Mouse (Mus musculus) forebrain, embryonic 15.5 days (tissue): ENCODE data around the gene Wdr95. TPM values are rescaled to one million over a fixed set of nuclear protein-coding genes. Genes with fewer than 3 reads are reported as not detected.

Experiments used
- ATAC-seq: fragments of 200-750 bp; cut with Nextera tagmentation; replicated peaks from 2 replicates; pipeline ENCODE4 v1.8.0; 2017; ENCODE audit warnings: mild to moderate bottlenecking, moderate TSS enrichment, moderate library complexity
- H3K27ac ChIP-seq: fragments of 300-500 bp; sonication (generic); replicated peaks from 2 replicates; pipeline ENCODE4 v1.5.1; 2015; ENCODE audit warnings: mild to moderate bottlenecking, inconsistent platforms
- H3K27me3 ChIP-seq: fragments of 300-500 bp; sonication (generic); 2 replicates; pipeline ENCODE4 v1.6.1; 2015; ENCODE audit warnings: inconsistent platforms
- H3K36me3 ChIP-seq: fragments of 300-500 bp; sonication (generic); 2 replicates; pipeline ENCODE4 v1.6.1; 2015; ENCODE audit warnings: mild to moderate bottlenecking, inconsistent platforms
- H3K4me1 ChIP-seq: fragments of 300-500 bp; sonication (generic); 2 replicates; pipeline ENCODE4 v1.6.1; 2015; ENCODE audit warnings: inconsistent platforms
- H3K4me2 ChIP-seq: fragments of 300-500 bp; sonication (generic); replicated peaks from 2 replicates; pipeline ENCODE4 v1.6.1; 2015; ENCODE audit warnings: mild to moderate bottlenecking, inconsistent platforms
- H3K4me3 ChIP-seq: fragments of 300-500 bp; sonication (generic); 2 replicates; pipeline ENCODE4 v1.5.1; 2015; ENCODE audit warnings: mild to moderate bottlenecking, inconsistent platforms
- H3K9ac ChIP-seq: fragments of 300-500 bp; sonication (generic); replicated peaks from 2 replicates; pipeline ENCODE4 v1.6.1; 2015; ENCODE audit warnings: mild to moderate bottlenecking, inconsistent platforms
- H3K9me3 ChIP-seq: fragments of 300-500 bp; sonication (generic); 2 replicates; pipeline ENCODE4 v1.6.1; 2016; ENCODE audit warnings: inconsistent platforms
- WGBS: fragments of 180-500 bp; shearing (Covaris S2); methylation state at CpG from one replicate; pipeline ENCODE4 v1.1.7; 2015; ENCODE audit warnings: mixed read lengths; 5-methylcytosine and 5-hydroxymethylcytosine counted together
- polyA plus RNA-seq: library from polyadenylated mRNA; unstranded; fragments of >200 nt; fragmentation: Nextera tagmentation; extraction: Ambion mirVana; gene quantifications from 2 replicates; pipeline ENCODE4 v1.2.1, GENCODE M21; 2015

The Wdr95 gene
- 0.46 and 0.75 TPM in 2 replicates for polyA plus RNA-seq

- peak; percentile 62 for ATAC-seq
Observed at GRCm38 (mm10) chr5:149527999-149528729, at the start of gene Wdr95. Gene Wdr95 (plus strand): TSS chr5:149528679.

DNA sequence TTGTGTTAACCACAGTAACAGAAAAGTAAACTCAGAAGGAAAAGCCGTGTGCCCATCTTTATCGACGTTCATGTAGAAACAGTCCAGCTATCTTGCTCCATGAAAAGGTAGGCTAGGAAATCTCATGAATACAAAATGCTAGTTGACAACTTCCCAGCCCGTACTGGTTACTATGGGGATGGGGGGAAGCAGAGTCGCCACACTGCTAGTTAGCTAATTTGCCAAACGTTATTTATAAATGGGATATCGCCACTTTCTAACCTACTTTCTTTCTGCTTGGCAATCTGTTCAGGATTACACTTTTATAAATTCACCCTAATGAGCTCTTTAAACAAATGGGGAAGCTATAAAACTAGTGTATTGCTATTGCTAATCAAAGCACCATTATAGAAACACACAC, 46.6 kb upstream of the Wdr95 start:
- Histone ChIP-seq H3K4me2 (no peak overlapping the region), H3K9ac (no peak overlapping the region), H3K27ac (no peak overlapping the region), H3K27me3 (no peaks in the 10 kb centered on the region), H3K9me3 (no peaks in the 10 kb centered on the region), H3K4me1 (peaks cover 3% of the 10 kb centered on the region; the same call in 1 of the 2 replicates), H3K4me3 (no peak overlapping the region), H3K36me3 (no peaks in the 10 kb centered on the region)
- WGBS = 59% methylated on average over 7 of the region's 7 CpGs
- no peak for ATAC-seq

More at GRCm38 (mm10) chr5:149527999-149528729, at the start of gene Wdr95:
- Histone ChIP-seq H3K27ac (peak within 1 kb of the TSS; percentile 87), H3K4me2 (peak within 1 kb of the TSS; percentile 35), H3K9ac (peak within 1 kb of the TSS; percentile 21), H3K9me3 (no peaks in the 10 kb centered on the region), H3K36me3 (no peaks in the 10 kb centered on the region), H3K4me3 (peak within 1 kb of the TSS; percentile 15; the same call in 1 of the 2 replicates), H3K27me3 (no peaks in the 10 kb centered on the region), H3K4me1 (peaks cover 49% of the 10 kb centered on the region)
- WGBS = 5% methylated on average over 29 of the region's 29 CpGs

DNA sequence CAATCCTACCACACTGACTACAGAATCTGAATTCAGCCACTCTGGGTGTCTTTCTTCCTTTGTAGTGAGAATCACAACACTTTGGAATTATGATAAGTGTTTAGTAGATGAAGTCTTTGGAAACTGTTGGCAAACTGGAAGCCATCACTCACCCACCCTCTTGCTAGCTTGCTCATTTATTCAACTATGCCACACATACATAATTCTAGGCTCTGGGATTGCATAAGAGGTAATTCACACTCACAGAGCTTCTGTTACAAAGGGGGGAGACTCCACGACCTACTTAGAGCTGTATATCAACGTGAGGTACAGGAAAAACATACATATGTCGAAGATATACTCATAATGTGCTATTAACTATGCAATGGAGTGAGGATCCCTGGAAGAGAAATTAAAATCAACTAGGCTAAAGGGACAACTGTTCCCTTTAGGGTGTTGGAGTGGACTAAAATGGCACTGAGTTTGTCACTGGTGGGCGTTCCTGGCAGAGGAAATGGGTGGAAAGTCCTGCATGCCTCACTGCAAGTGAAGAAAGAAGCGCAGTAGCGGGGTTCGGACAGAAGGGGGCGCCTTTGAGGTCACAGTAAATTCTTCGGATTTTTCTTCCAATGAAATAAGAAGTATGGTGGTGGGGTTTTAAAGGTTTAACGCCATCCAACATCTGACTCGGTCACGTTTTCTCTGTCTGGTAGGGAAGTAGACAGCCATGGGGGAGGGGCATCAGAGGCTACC, 45.0 kb upstream of the Wdr95 start:
- no peak overlapping the region for H3K4me2 ChIP-seq
- no peaks in the 10 kb centered on the region for H3K36me3 ChIP-seq
- no peak overlapping the region for H3K4me3 ChIP-seq
- ATAC-seq = no peak
- WGBS = 69% methylated on average over 12 of the region's 12 CpGs
- H3K9me3 ChIP-seq = no peaks in the 10 kb centered on the region
- no peak overlapping the region for H3K27ac ChIP-seq
- H3K27me3 ChIP-seq = no peaks in the 10 kb centered on the region
- no peak overlapping the region for H3K9ac ChIP-seq
- H3K4me1 ChIP-seq = peaks cover 13% of the 10 kb centered on the region

DNA sequence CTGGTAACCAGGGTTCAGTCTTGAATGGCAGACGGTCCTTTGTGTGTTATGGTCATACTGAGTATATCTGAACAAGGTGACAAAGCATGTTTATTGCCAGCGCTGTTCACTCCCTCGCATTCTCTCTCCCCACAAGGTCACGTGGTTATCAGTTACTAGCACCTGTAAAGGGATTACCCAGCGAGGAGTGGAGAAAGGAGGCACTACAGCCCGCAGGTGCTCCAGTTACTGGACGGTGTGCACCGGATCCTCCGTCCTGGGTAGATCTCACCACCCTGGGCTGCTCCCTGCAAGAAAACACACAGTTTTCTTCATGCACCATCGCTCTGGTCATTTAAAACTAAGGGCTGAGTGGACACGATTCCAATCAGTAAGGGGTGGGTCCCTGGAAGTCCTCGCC, 44.2 kb upstream of the Wdr95 start:
- Histone ChIP-seq H3K4me1 (peaks cover 21% of the 10 kb centered on the region), H3K36me3 (no peaks in the 10 kb centered on the region), H3K9me3 (no peaks in the 10 kb centered on the region), H3K27me3 (no peaks in the 10 kb centered on the region), H3K4me3 (no peak overlapping the region), H3K4me2 (no peak overlapping the region), H3K9ac (no peak overlapping the region), H3K27ac (0 out of 2 replicates have a peak overlapping the region, but pooled peaks have one; percentile 0)
- no peak for ATAC-seq
- 82% methylated on average over 12 of the region's 12 CpGs for WGBS

- Histone ChIP-seq H3K9me3 (no peaks in the 10 kb centered on the region), H3K27ac (no peak overlapping the region), H3K4me1 (peaks cover 33% of the 10 kb centered on the region), H3K9ac (no peak overlapping the region), H3K4me2 (no peak overlapping the region), H3K36me3 (no peaks in the 10 kb centered on the region), H3K4me3 (no peak overlapping the region), H3K27me3 (no peaks in the 10 kb centered on the region)
- no peak for ATAC-seq
- whole genome bisulfite sequencing = 89% methylated on average over 6 of the region's 6 CpGs
Observed at GRCm38 (mm10) chr5:149485447-149485846, 43.0 kb upstream of the Wdr95 start.

DNA sequence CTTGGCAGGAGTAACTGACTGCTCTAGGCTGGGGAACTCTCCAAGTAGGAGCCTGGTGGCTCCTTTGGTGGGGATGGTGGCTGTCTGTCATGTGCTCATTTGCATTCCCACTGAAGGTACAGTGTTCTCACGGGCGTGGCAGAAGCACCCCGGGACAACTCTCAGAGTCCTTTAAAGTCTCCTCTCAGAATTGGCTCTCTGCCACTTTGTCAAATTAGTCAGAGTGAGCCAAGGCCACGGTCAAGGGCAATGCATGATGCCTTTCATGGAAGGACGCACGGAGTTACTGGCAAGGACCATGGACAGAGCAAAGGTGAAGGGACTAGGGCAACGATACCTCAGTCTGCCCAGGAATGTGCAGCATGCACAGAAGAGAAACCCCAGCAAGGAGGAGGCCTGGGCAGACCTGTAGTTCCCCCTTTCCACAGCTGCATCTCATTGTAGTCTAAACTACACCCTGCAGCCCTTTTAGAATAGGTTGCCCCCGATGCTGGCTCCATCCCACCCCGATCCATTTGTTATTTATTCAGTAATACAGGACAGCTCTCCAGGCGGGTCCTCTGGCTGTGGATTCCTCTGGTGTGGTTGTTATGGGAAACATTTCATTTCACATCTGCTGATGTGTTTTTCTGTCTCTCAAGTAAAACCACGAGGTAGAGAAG, 40.0 kb upstream of the Wdr95 start:
- Histone ChIP-seq H3K9me3 (no peaks in the 10 kb centered on the region), H3K4me3 (no peak overlapping the region), H3K9ac (peak overlapping the region; percentile 5; the same call in 1 of the 2 replicates), H3K4me1 (peaks cover 36% of the 10 kb centered on the region), H3K36me3 (no peaks in the 10 kb centered on the region), H3K27me3 (no peaks in the 10 kb centered on the region), H3K27ac (peak overlapping the region; percentile 96), H3K4me2 (peak overlapping the region; percentile 42)
- ATAC-seq = peak; percentile 64
- 4% methylated on average over 11 of the region's 11 CpGs for WGBS

DNA sequence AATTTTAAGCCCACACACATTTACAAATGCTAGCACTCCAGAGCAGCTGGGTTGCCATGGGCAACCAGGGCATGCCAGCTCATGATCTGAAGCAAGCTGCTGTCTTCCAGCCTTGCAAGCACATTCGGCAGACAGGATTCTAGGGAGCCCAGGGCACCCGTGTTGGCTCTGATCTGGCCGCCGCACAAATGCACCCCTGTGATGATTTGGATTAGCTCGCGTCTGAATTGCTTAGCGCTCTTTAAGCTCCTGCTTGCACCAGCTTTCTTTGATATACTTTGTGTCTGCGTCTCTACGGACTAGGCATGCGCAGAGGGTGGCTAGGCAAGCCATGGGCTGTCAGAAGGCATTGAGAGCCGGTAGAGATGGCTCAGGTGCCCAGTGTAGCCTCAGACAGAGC, 39.3 kb upstream of the Wdr95 start:
- H3K27ac ChIP-seq = peak overlapping the region; percentile 96
- no peaks in the 10 kb centered on the region for H3K36me3 ChIP-seq
- peak overlapping the region; percentile 38 for H3K9ac ChIP-seq
- H3K4me1 ChIP-seq = peaks cover 33% of the 10 kb centered on the region
- peak overlapping the region; percentile 42 for H3K4me2 ChIP-seq
- no peaks in the 10 kb centered on the region for H3K9me3 ChIP-seq
- no peaks in the 10 kb centered on the region for H3K27me3 ChIP-seq
- peak; percentile 95 for ATAC-seq
- WGBS = 5% methylated on average over 11 of the region's 11 CpGs
- peak overlapping the region; percentile 27 for H3K4me3 ChIP-seq

- H3K4me2 ChIP-seq = no peak overlapping the region
Observed at GRCm38 (mm10) chr5:149490275-149490674, 38.2 kb upstream of the Wdr95 start.

DNA sequence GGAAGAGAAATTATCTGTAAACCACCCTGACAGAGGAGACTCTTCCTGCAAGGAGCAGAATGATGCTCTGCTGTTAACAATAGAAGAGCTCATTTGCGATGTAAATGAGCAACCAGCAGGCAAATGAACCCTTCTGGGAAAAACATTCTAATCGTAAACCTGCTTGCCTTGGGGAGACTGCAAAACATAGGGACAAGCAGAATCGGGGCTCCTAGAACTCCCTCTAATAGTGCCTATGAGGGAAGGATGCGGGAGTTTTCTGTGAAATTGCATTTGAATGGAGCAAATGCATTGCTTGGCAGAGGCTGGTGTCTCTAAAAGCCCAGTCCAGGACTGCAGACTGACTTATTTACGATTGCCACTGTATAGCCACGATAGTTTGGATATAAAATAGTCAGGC, 32.8 kb upstream of the Wdr95 start:
- Histone ChIP-seq H3K36me3 (no peaks in the 10 kb centered on the region), H3K9ac (peak overlapping the region; percentile 22; the same call in 1 of the 2 replicates), H3K9me3 (no peaks in the 10 kb centered on the region), H3K27ac (peak overlapping the region; percentile 92), H3K4me1 (peaks cover 26% of the 10 kb centered on the region), H3K4me3 (no peak overlapping the region), H3K4me2 (peak overlapping the region; percentile 9; the same call in 1 of the 2 replicates), H3K27me3 (no peaks in the 10 kb centered on the region)
- ATAC-seq = peak; percentile 34; the same call in 1 of the 2 replicates
- 6% methylated on average over 6 of the region's 6 CpGs for WGBS

More at GRCm38 (mm10) chr5:149490275-149490674, 38.2 kb upstream of the Wdr95 start:
- Histone ChIP-seq H3K4me1 (peaks cover 34% of the 10 kb centered on the region), H3K9ac (no peak overlapping the region), H3K4me3 (no peak overlapping the region), H3K36me3 (no peaks in the 10 kb centered on the region), H3K27ac (peak overlapping the region; percentile 96), H3K9me3 (no peaks in the 10 kb centered on the region), H3K27me3 (no peaks in the 10 kb centered on the region)
- no peak for ATAC-seq
- WGBS = 59% methylated on average over 15 of the region's 15 CpGs

GRCm38 (mm10) chr5:149496401-149497066, 31.9 kb upstream of the Wdr95 start:
- no peak overlapping the region for H3K4me3 ChIP-seq
- 18% methylated on average over 12 of the region's 12 CpGs for WGBS
- H3K4me1 ChIP-seq = peaks cover 25% of the 10 kb centered on the region
- H3K27me3 ChIP-seq = no peaks in the 10 kb centered on the region
- 0 out of 2 replicates have a peak overlapping the region, but pooled peaks have one; percentile 2 for H3K9ac ChIP-seq
- H3K36me3 ChIP-seq = no peaks in the 10 kb centered on the region
- no peaks in the 10 kb centered on the region for H3K9me3 ChIP-seq
- H3K4me2 ChIP-seq = no peak overlapping the region
- H3K27ac ChIP-seq = peak overlapping the region; percentile 92
- ATAC-seq = peak; percentile 58

GRCm38 (mm10) chr5:149499936-149500335, 28.5 kb upstream of the Wdr95 start:
- Histone ChIP-seq H3K4me2 (no peak overlapping the region), H3K27me3 (no peaks in the 10 kb centered on the region), H3K9ac (no peak overlapping the region), H3K9me3 (no peaks in the 10 kb centered on the region), H3K4me1 (peaks cover 48% of the 10 kb centered on the region), H3K4me3 (no peak overlapping the region), H3K36me3 (no peaks in the 10 kb centered on the region), H3K27ac (no peak overlapping the region)
- WGBS = 47% methylated on average over 4 of the region's 4 CpGs
- no peak for ATAC-seq
